Mouse (Mus musculus): ENCODE data around the gene Blvrb.

- TF ChIP-seq CTCF (IDR thresholded peaks at IDR 0.05; ENCODE audit: low read depth) (no peak), EP300 (optimal IDR thresholded peaks at IDR 0.05) (no peak)
Observed at GRCm38 (mm10) chr7:27480506-27480905, 32.7 kb downstream of the Blvrb start.

Measured in stomach, postnatal 0 days (tissue).